Mouse (Mus musculus) kidney, adult 9 months (tissue): ENCODE data around the gene Pabpn1.
"Not testable (repeated sequence)": the region's sequence is repeated elsewhere in the genome, so short reads cannot be mapped to it uniquely, and the experiment has no call there.

Experiments used
- DNase-seq: peaks from one replicate; pipeline ENCODE4 v3.0.0; 2022

Pabpn1 gene

DNA sequence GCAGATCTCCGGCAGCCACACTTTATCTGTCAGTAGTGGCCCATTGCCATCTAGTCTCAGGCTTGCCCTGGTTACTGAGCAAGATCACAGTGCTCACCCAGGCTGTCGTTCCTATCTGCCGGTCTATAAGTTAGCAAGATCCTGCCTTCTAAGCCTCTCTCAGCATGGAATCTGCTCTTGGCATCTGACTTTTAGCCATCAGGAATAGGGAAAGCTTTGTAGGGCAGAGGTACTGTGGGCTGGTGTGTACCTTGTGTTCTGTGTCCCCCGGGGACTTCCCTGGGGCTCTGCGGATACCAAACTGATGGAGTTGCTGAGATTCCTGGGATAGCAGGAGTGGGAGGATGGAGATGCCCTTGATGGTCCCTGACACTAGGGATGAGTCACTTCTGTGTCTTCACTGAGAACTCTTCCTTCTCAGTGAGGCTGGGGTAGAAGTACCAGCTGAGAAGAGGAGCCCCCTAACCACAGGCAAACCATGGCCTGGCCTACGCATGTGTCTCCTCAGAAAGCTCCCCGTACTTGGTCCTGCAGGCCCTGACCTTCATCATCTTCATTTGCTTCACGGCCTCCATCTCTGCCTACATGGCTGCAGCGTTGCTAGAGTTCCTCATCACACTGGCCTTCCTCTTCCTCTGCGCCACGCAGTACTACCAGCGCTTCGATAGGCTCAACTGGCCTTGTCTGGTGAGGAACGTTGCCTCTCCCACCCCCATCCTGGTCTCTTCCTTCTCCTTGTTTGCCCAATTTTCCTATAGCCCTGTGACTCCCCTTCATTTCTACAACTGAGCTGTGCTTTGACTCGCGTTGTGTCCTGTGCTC lies 45.3 kb downstream of the Pabpn1 start:
- DNase-seq = no peak

DNA sequence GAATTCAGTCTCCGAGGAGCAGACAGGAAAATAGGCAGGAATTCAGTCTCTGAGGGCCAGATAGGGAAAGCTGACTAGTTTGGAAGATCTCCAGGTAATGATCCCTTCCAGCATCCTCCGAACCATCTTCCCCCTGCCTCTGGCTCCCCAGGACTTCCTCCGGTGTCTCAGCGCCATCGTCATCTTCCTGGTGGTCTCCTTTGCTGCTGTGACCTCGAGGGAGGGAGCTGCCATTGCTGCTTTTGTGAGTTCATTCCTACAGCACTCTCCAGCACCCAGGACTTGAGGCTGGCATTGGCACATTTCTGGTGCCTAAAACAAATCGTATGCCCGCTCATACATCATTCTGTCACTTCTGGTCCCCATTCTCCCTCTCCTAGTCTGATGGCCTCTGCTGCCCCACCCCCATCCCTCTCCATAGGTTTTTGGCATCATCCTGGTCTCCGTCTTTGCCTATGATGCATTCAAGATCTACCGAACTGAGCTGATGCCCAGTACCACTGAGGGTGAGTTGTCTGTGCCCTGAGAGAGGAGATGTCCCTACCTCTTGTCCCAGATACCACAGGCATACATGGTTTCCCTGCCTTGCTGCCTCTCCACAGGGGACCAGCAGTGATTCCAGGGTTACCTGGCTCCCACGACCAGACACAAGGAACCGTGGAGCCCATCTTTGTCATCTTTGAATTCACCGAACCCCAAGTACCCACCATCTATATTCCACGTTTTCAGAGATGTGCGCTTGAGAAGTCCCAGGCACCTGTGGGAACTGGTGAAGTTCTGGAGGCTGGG lies 46.3 kb downstream of the Pabpn1 start:
- DNase-seq = no peak

DNA sequence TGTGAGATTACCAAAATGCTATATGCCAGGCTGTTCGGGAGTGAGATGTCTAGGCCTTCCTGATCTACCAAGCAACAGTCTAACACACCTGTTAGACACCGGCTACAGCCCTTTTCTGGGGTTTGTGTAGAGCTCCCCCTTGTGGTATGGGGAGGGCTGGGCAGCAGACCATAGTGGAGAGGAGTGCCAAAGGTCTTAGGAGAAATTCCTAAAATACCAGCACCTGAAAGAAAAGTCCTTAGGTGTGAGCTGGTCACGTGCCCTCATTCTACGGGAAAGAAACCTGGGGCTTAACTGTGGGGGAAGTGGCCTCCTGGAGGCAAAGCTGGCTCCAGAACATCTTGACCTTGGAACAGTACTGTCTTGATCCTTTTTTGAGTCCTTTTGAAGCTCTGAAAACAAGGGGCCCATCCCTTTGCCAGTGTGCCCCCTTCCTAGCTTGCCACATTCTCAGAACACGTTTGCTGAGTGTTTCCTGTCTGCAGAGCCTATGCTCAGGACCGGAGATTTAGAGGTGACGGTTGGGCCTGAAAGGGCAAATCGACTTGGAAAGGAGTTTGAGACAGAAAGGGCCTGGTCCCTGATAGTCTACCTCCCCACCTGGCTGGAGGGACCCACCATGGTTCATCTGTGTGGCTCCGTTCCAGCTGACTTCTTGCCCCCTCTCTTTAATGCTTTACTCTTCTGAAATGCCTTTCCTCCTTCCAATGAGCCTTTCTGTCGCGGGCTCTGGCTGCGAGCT lies 47.3 kb downstream of the Pabpn1 start:
- DNase-seq = peak; percentile 91

DNA sequence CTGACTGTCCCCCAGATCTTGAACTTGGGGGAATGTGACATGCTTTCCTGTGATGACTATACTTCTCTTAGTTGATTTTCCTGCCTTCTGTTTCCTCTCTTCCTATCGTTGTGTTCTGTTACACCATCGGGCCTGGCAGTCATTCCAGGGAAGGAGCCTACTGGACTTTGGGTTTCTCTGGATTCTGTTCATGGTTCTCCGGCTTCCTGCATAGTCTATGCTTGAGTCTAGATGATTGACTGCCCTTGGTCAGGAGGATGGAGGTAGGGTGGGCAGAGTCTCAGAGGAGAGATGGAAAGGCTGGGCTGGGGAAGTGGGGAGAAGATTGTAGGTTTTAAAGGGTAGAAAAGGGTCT lies 47.9 kb downstream of the Pabpn1 start:
- peak; percentile 51 for DNase-seq

DNA sequence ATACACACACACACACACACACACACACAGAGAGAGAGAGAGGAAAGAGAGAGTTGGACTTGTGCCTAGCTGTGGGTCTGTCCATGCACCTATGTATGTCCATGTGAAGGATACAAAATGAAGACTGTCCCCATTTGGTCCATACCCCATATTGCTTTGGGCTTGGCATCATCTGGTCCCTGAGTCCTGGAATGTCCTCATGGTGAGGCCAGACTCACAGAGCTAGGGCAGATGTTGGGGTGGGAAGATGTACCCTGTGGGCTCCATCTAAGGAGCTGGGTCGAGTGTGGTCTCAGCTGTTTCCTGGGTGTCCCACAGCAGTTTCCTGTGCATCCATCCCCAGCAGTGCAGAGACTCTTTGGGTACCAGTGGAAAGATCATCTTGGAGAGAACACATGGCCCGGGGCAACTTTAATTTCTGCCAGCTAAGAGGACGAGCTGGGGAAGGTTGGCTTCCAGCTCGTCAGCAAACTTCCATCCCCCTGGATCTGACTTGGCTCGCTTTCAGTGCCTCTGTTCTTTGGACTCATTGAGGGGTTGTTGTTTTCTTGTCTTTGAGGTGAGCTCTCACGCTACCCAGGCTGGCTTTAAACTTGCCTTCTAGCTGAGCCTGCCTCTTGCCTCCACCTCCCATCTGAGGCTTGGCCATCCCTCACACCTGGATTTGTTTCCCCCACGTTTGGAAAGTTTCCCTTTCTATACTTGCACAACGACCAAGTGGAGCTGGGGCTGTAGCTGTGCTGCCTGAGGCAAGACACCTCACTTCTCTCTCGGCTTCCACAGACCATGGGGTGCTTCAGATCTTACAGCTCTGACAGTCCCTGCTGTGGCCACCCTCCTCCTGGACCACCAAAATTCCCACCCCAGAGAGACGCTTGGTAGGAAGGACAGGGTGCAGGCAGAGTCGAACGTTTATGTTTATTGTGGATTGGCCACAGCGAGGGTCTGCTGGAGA lies 49.0 kb downstream of the Pabpn1 start:
- DNase-seq = peak; percentile 66

DNA sequence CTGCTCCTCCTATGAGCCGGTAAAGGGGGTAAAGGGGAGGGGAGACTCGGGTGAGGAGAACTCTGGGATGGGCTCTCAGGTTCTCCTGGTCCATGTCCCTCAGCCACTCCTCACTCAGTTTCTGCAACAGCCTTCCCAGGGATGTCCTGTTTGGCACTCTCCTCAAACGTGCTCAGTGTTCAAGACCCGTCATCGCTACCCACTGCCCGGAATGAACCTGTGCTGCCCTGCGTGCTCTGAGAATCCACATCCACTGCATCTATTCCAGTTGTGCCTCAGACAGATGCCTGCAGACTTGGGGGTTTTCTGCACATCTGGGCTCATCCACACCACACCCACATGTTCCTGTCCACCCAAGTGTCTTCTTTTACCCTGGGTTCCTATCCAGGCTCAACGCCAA lies 50.2 kb downstream of the Pabpn1 start:
- no peak for DNase-seq

DNA sequence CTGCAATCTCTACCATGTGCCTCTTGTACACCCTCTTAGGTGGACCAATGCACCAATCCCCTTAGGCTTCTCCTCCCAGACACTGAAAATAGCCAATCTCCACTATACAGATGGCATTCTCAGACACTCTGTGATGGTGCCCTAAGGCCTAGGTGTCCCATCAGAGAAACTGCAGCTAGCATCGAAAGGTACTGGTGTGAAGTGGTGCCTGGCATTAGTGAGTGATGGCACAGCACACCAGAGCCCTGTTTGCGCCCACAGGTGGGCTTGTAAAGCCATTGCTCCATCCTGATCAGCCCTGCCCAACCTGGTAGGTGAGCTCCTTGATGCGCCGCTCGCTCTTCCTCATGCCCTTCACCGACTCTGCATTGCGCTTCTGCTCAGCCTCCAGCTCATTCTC lies 51.7 kb downstream of the Pabpn1 start:
- DNase-seq = no peak

DNA sequence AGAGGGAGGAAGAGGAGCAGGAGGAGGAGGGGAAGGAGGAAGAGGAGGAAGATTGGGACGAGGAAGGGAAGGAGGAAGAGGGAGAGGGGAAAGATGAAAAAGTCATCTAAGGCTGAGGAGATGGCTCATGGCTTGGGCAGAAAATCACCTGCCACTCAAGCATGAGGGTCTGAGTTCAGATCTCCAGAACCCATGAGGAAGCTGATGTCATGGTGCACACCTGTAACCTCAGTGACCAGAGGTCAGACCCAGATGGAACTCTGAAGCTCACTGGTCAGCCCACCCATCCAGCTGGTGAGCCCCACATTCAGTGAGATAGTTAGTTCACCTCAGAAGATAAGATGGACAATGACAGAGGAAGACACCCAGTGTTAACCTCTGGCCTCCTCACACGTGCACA lies 52.6 kb downstream of the Pabpn1 start:
- DNase-seq = no peak

DNA sequence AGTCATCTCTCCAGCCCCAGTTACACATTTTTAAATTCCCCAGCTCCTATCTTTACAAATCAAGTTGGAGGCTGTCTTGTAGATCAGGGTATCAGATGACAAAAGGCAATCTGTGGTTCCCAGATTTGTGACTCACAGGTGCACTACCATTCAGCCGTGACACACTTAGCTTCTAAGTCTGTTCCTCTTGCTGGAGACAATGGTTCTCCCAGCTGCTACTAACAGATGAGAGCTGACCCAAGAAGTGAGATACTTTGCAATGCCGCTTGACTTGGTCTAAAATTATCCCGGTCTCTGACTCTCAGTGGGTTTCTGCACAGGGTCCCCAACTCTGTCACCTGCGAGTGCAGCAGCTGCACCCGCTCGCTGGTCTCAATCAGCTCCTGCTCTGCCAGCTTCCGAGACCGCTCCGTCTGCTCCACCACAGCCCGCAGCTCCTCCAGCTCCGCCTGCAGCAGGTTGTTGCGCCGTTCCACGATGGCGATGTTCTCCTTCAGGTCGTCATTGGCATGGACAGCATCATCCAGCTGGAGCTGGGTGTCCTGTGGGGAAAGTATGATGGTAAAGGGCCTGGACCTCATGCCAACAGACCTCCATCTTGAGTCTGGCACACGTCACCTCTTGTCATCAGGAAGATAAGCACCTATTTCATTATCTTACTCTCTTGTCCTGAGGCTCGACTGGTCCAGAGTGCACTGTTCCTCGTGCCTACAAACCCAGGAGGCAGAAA lies 53.8 kb downstream of the Pabpn1 start:
- no peak for DNase-seq

DNA sequence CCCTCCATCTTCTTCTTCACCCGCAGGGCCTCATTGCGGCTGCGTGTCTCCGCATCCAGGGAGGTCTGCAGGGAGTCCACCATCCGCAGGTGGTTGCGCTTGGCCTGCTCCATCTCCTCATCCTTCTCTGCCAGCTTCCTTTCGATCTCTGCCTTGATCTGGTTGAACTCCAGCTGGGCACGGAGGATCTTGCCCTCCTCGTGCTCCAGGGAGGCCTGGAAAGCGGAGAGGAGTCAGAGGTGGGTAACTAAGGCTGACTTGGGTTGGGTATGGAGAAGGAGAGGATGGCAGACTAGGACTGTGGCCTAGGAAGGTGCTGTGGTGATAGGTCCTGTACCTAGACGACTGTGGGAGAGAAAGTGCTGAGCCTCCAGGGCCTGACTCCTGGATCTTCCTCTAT lies 54.7 kb downstream of the Pabpn1 start:
- not testable (repeated sequence) for DNase-seq
